Mouse (Mus musculus) heart, postnatal 0 days (tissue): ENCODE measurements around the gene Magi1.

Experiments used
- CTCF ChIP-seq: IDR thresholded peaks from 2 replicates; pipeline ENCODE4 v1.5.1; 2016; ENCODE audit warnings: antibody characterized with exemption, control low read depth, low read depth
- EP300 ChIP-seq: IDR thresholded peaks from 2 replicates; pipeline ENCODE4 v1.6.1; 2016; ENCODE audit warnings: antibody characterized with exemption, low read depth

DNA sequence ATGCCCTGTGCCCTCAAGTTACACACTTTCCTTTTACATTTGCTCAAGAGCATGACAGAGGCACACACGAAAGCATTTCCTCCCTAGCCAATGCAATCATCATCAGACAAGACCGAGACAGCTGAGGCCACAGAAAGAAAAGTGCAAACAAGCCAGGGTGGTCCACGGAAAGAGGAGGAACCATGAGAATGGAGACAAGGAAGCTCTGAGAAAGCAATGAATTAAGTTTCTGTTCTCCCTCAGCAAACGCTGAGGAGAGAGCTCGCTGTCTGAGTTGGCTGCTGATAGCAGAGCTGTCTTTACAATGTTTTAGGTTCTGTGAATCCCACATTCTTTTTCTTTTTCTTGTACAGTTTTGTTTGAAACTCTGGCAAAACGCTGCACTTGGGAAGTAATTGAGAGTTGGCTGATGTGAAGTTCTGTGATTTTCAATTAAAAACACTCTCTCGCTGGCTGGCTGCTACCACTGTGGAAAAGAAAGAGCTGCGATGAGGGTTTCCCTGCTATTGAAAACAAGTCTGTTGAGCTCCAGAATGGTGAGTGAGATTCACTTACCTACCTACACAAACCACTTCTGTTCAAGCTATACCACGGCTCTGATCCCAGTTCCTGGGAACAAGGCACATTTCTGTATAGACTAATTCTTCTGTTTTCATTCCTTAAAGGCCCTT, 120.3 kb downstream of the Magi1 start:
- TF ChIP-seq CTCF, result no peak
- TF ChIP-seq EP300, result no peak
